In the genomic region with DNA sequence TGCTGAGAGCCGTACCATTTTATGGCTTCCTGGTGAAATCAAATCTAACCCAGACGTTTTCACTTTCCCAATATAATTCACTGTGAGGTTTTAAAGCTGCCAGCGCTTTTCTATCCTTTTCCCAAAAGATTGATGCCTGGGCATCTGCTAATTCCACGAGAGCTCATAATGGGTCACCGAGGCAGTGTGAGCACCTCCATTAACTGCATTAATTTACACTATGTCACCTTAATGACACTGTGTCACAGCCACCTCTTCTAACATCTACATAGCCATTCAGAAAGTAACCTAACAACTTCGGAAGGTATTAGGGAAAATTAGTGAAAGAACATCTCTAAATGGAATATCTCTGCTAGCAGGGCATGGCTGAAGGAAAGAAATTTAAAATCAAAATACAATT, we compare ENCODE assay signal across 20 mouse cellular contexts.
DNase-seq lines count a peak whose midpoint lies in the region; ATAC-seq lines count a peak whose summit lies in the region.
"Had no signal": no experiment of that assay in that cellular context is flagged by ENCODE, and none has a peak within 500 bp of the region (broad histone marks: within the 10 kb centered on the region; RNA-seq: fewer than 3 reads in every experiment).

No protein-coding gene starts in this region.

- no peaks in the 10 kb centered on the region for H3K9me3 ChIP-seq in limb, embryonic 13.5 days
- H3K9me3 ChIP-seq in limb, embryonic 10.5 days (replicated peaks): no peaks in the 10 kb centered on the region
- no peaks in the 10 kb centered on the region for H3K9me3 ChIP-seq in hindbrain, embryonic 15.5 days
- no peaks in the 10 kb centered on the region for H3K9me3 ChIP-seq in neural tube, embryonic 13.5 days
- H3K9me3 ChIP-seq: embryonic facial prominence, embryonic 13.5 days; heart, embryonic 10.5 days; liver, embryonic 15.5 days had no signal

- no peak overlapping the region for H3K9ac ChIP-seq in limb, embryonic 13.5 days
- H3K9ac ChIP-seq in hindbrain, embryonic 15.5 days: no peak overlapping the region
- no peak overlapping the region for H3K9ac ChIP-seq in neural tube, embryonic 13.5 days
- H3K9ac ChIP-seq: embryonic facial prominence, embryonic 13.5 days; liver, embryonic 15.5 days had no signal

- no peaks in the 10 kb centered on the region for H3K27me3 ChIP-seq in limb, embryonic 13.5 days
- no peaks in the 10 kb centered on the region for H3K27me3 ChIP-seq in limb, embryonic 10.5 days (ENCODE audit: low read depth, poor library complexity, severe bottlenecking)
- H3K27me3 ChIP-seq in hindbrain, embryonic 15.5 days: no peaks in the 10 kb centered on the region
- no peaks in the 10 kb centered on the region for H3K27me3 ChIP-seq in neural tube, embryonic 13.5 days
- H3K27me3 ChIP-seq: embryonic facial prominence, embryonic 13.5 days; liver, embryonic 15.5 days; Patski had no signal

- peak; percentile 23 for DNase-seq in embryo, embryonic 11 days
- DNase-seq in embryo, embryonic 9.5 days (ENCODE audit: extremely low spot score): no peak
- DNase-seq in limb, embryonic 10.5 days (ENCODE audit: low spot score): no peak
- no peak for DNase-seq in spleen, postnatal 4 days (ENCODE audit: low spot score in 2 of 2)
- no peak for DNase-seq in cerebellum, postnatal 14 days
- DNase-seq: adrenal gland, postnatal 10 days; cerebellum, adult 11 months; heart, postnatal 14 days; kidney, adult 2 months; kidney, postnatal 10 days had no signal

- no peak overlapping the region for H3K4me3 ChIP-seq in limb, embryonic 13.5 days
- H3K4me3 ChIP-seq in limb, embryonic 10.5 days: no peak overlapping the region
- H3K4me3 ChIP-seq in hindbrain, embryonic 15.5 days: no peak overlapping the region
- no peak overlapping the region for H3K4me3 ChIP-seq in neural tube, embryonic 13.5 days
- H3K4me3 ChIP-seq: embryonic facial prominence, embryonic 13.5 days; heart, embryonic 10.5 days; liver, embryonic 15.5 days had no signal

- H3K4me1 ChIP-seq in limb, embryonic 13.5 days: peaks cover 46% of the 10 kb centered on the region
- peaks cover 62% of the 10 kb centered on the region for H3K4me1 ChIP-seq in limb, embryonic 10.5 days
- H3K4me1 ChIP-seq in hindbrain, embryonic 15.5 days (replicated peaks): peaks cover 38% of the 10 kb centered on the region
- peaks cover 59% of the 10 kb centered on the region for H3K4me1 ChIP-seq in neural tube, embryonic 13.5 days (replicated peaks)
- H3K4me1 ChIP-seq: liver, embryonic 15.5 days had no signal

- H3K27ac ChIP-seq in limb, embryonic 13.5 days: no peak overlapping the region
- H3K27ac ChIP-seq in limb, embryonic 10.5 days: no peak overlapping the region
- H3K27ac ChIP-seq in hindbrain, embryonic 15.5 days (replicated peaks): peak overlapping the region; percentile 56
- peak overlapping the region; percentile 86 for H3K27ac ChIP-seq in neural tube, embryonic 13.5 days (replicated peaks)
- H3K27ac ChIP-seq: heart, embryonic 10.5 days; liver, embryonic 15.5 days had no signal

- no peak for ATAC-seq in limb, embryonic 13.5 days (ENCODE audit: low FRiP score, low read depth)
- no peak for ATAC-seq in hindbrain, embryonic 15.5 days (ENCODE audit: low FRiP score, low read depth)
- peak; percentile 45; the same call in 1 of the 2 replicates for ATAC-seq in neural tube, embryonic 13.5 days (ENCODE audit: low read depth)
- ATAC-seq: CD4-positive, CD25-positive, alpha-beta regulatory T cell, adult 4 months; forebrain, embryonic 16.5 days; inflammation-experienced regulatory T-cells, adult 6 months; Patski had no signal

- no peaks in the 10 kb centered on the region; the same call in 1 of the 2 replicates for H3K36me3 ChIP-seq in limb, embryonic 13.5 days
- H3K36me3 ChIP-seq in limb, embryonic 10.5 days: no peaks in the 10 kb centered on the region
- 0 out of 2 replicates have a peak, but pooled peaks cover 3% of the 10 kb centered on the region for H3K36me3 ChIP-seq in hindbrain, embryonic 15.5 days
- 0 out of 2 replicates have a peak, but pooled peaks cover 4% of the 10 kb centered on the region for H3K36me3 ChIP-seq in neural tube, embryonic 13.5 days
- H3K36me3 ChIP-seq: embryonic facial prominence, embryonic 13.5 days; heart, embryonic 10.5 days; liver, embryonic 15.5 days had no signal

- WGBS in limb, embryonic 13.5 days: 11% methylated on average over 6 of the region's 6 CpGs
- 18% methylated on average over 6 of the region's 6 CpGs for WGBS in limb, embryonic 10.5 days
- 29% methylated on average over 6 of the region's 6 CpGs for WGBS in hindbrain, embryonic 15.5 days
- WGBS in neural tube, embryonic 13.5 days: 20% methylated on average over 6 of the region's 6 CpGs

- H3K4me2 ChIP-seq in limb, embryonic 13.5 days (replicated peaks): peak overlapping the region; percentile 19; the same call in 1 of the 2 replicates
- H3K4me2 ChIP-seq in hindbrain, embryonic 15.5 days: no peak overlapping the region
- no peak overlapping the region for H3K4me2 ChIP-seq in neural tube, embryonic 13.5 days
- H3K4me2 ChIP-seq: embryonic facial prominence, embryonic 13.5 days; liver, embryonic 15.5 days had no signal

Comparison
In these comparisons a context has a peak if more than half of its experiments do, and no peak if none do; other contexts are left out.
1. H3K27ac ChIP-seq: peak in hindbrain, embryonic 15.5 days (single experiment) and neural tube, embryonic 13.5 days (single experiment); none in limb, embryonic 13.5 days (single experiment) and limb, embryonic 10.5 days (single experiment).